Mouse (Mus musculus) hindbrain, postnatal 0 days (tissue): ENCODE results near the gene Tmc7. TPM values are rescaled to one million over a fixed set of nuclear protein-coding genes. Genes with fewer than 3 reads are reported as not detected.

Source experiments
- ATAC-seq: fragments of 200-750 bp; cut with Nextera tagmentation; 2 replicates; pipeline ENCODE4 v1.8.0; 2017; ENCODE audit warnings: mild to moderate bottlenecking, moderate TSS enrichment, moderate library complexity
- DNase-seq: peaks from one replicate; pipeline ENCODE4 v3.0.0-alpha.2; 2015; ENCODE audit warnings: low spot score
- H3K27ac ChIP-seq: fragments of 300-500 bp; sonication (generic); 2 replicates; pipeline ENCODE4 v1.5.1; 2014; ENCODE audit warnings: mild to moderate bottlenecking
- H3K27me3 ChIP-seq: fragments of 300-500 bp; sonication (generic); 2 replicates; pipeline ENCODE4 v1.6.1; 2014; ENCODE audit warnings: low read length, mixed read lengths; ENCODE audit not compliant: insufficient read depth
- H3K36me3 ChIP-seq: fragments of 300-500 bp; sonication (generic); 2 replicates; pipeline ENCODE4 v1.6.1; 2014; ENCODE audit warnings: low read length, mixed read lengths; ENCODE audit not compliant: insufficient read depth
- H3K4me1 ChIP-seq: fragments of 300-500 bp; sonication (generic); 2 replicates; pipeline ENCODE4 v1.6.1; 2014; ENCODE audit warnings: antibody characterized with exemption, low read length, mixed read lengths; ENCODE audit not compliant: insufficient read depth
- H3K4me2 ChIP-seq: fragments of 300-500 bp; sonication (generic); 2 replicates; pipeline ENCODE4 v1.6.1; 2014; ENCODE audit warnings: low read depth, mild to moderate bottlenecking, low read length, moderate library complexity, mixed read lengths
- H3K4me3 ChIP-seq: fragments of 300-500 bp; sonication (generic); 2 replicates; pipeline ENCODE4 v1.5.1; 2014; ENCODE audit warnings: low read length
- H3K9ac ChIP-seq: fragments of 300-500 bp; sonication (generic); replicated peaks from 2 replicates; pipeline ENCODE4 v1.6.1; 2014; ENCODE audit warnings: mild to moderate bottlenecking, low read length, moderate library complexity, mixed read lengths
- H3K9me3 ChIP-seq: fragments of 300-500 bp; sonication (generic); 2 replicates; pipeline ENCODE4 v1.6.1; 2016; ENCODE audit warnings: low read length, mixed read lengths
- CTCF ChIP-seq: IDR thresholded peaks from 2 replicates; pipeline ENCODE4 v1.5.1; 2016; ENCODE audit warnings: antibody characterized with exemption, control low read depth, low read depth
- WGBS: fragments of 180-500 bp; shearing (Covaris S2); extraction: QIAGEN DNeasy Blood & Tissue Kit; methylation state at CpG from one replicate; pipeline ENCODE4 v1.1.7; 2014; 5-methylcytosine and 5-hydroxymethylcytosine counted together
- polyA plus RNA-seq: library from polyadenylated mRNA; unstranded; fragments of >200 nt; fragmentation: Nextera tagmentation; extraction: Ambion mirVana; gene quantifications from 2 replicates; pipeline ENCODE4 v1.2.1, GENCODE M21; 2015
- total RNA-seq: library from RNA; depleted of rRNA; stranded (reverse); fragments of >200 nt; gene quantifications from 2 replicates; pipeline ENCODE4 v1.2.3, GENCODE M21; 2014

The Tmc7 gene
- total and polyA plus RNA-seq, 2 experiments from 2014 or later, result 5.3 to 11.8 TPM

- ATAC-seq (peak; percentile 80), DNase-seq (peak; percentile 73)
- H3K4me1 ChIP-seq, result no peaks in the 10 kb centered on the region
- no peak overlapping the region for H3K4me3 ChIP-seq
- H3K27me3 ChIP-seq, result no peaks in the 10 kb centered on the region
- H3K4me2 ChIP-seq, result no peak overlapping the region
- peak; percentile 91 for TF ChIP-seq CTCF
- no peaks in the 10 kb centered on the region for H3K9me3 ChIP-seq
- no peak overlapping the region for H3K9ac ChIP-seq
- 2% methylated on average over 18 of the region's 18 CpGs for WGBS
- no peaks in the 10 kb centered on the region for H3K36me3 ChIP-seq
- no peak overlapping the region for H3K27ac ChIP-seq
These were observed 65.8 kb downstream of the Tmc7 start for GRCm38 (mm10) chr7:118518687-118519086.

- WGBS, result 72% methylated on average over 2 of the region's 2 CpGs
These were observed 66.7 kb downstream of the Tmc7 start for GRCm38 (mm10) chr7:118517819-118518218.

GRCm38 (mm10) chr7:118508556-118508955, 76.0 kb downstream of the Tmc7 start:
- Histone ChIP-seq H3K4me3 (no peak overlapping the region), H3K9me3 (no peaks in the 10 kb centered on the region), H3K36me3 (no peaks in the 10 kb centered on the region), H3K27me3 (no peaks in the 10 kb centered on the region), H3K9ac (no peak overlapping the region), H3K4me1 (no peaks in the 10 kb centered on the region), H3K4me2 (no peak overlapping the region), H3K27ac (no peak overlapping the region)
- DNase-seq (no peak), ATAC-seq (no peak)
- 74% methylated on average over 7 of the region's 7 CpGs for WGBS
- no peak for TF ChIP-seq CTCF

More at GRCm38 (mm10) chr7:118517819-118518218, 66.7 kb downstream of the Tmc7 start:
- Histone ChIP-seq H3K9ac (no peak overlapping the region), H3K4me3 (no peak overlapping the region), H3K4me2 (no peak overlapping the region), H3K27ac (no peak overlapping the region), H3K4me1 (no peaks in the 10 kb centered on the region), H3K36me3 (no peaks in the 10 kb centered on the region), H3K9me3 (no peaks in the 10 kb centered on the region), H3K27me3 (no peaks in the 10 kb centered on the region)
- peak; percentile 50; the same call in 1 of the 2 replicates for ATAC-seq
- TF ChIP-seq CTCF, result peak; percentile 57
- peak; percentile 15 for DNase-seq

GRCm38 (mm10) chr7:118503844-118504243, 80.7 kb downstream of the Tmc7 start:
- Histone ChIP-seq H3K27me3 (no peaks in the 10 kb centered on the region), H3K4me1 (no peaks in the 10 kb centered on the region), H3K4me2 (no peak overlapping the region), H3K9ac (no peak overlapping the region), H3K27ac (no peak overlapping the region), H3K36me3 (no peaks in the 10 kb centered on the region), H3K9me3 (no peaks in the 10 kb centered on the region), H3K4me3 (no peak overlapping the region)
- no peak for DNase-seq
- 66% methylated on average over 4 of the region's 4 CpGs for WGBS
- no peak for ATAC-seq
- TF ChIP-seq CTCF, result no peak

GRCm38 (mm10) chr7:118502333-118502732, 82.2 kb downstream of the Tmc7 start:
- Histone ChIP-seq H3K36me3 (no peaks in the 10 kb centered on the region), H3K27ac (no peak overlapping the region), H3K9ac (no peak overlapping the region), H3K27me3 (no peaks in the 10 kb centered on the region), H3K4me1 (no peaks in the 10 kb centered on the region), H3K4me2 (peak overlapping the region; percentile 22; the same call in 1 of the 2 replicates), H3K4me3 (no peak overlapping the region), H3K9me3 (no peaks in the 10 kb centered on the region)
- ATAC-seq (peak; percentile 56), DNase-seq (peak; percentile 8)
- TF ChIP-seq CTCF, result no peak
- 52% methylated on average over 8 of the region's 8 CpGs for WGBS

- no peaks in the 10 kb centered on the region for H3K9me3 ChIP-seq
- ATAC-seq (no peak), DNase-seq (no peak)
- H3K36me3 ChIP-seq, result no peaks in the 10 kb centered on the region
- no peak overlapping the region for H3K4me2 ChIP-seq
- H3K4me3 ChIP-seq, result no peak overlapping the region
- no peaks in the 10 kb centered on the region for H3K27me3 ChIP-seq
- H3K9ac ChIP-seq, result no peak overlapping the region
- TF ChIP-seq CTCF, result no peak
- H3K4me1 ChIP-seq, result no peaks in the 10 kb centered on the region
- WGBS, result 79% methylated on average over 7 of the region's 7 CpGs
- H3K27ac ChIP-seq, result no peak overlapping the region
These were observed 84.6 kb downstream of the Tmc7 start for GRCm38 (mm10) chr7:118499784-118500435.

GRCm38 (mm10) chr7:118498984-118499783, 85.4 kb downstream of the Tmc7 start:
- H3K9ac ChIP-seq, result no peak overlapping the region
- ATAC-seq, result no peak
- WGBS, result 89% methylated on average over 12 of the region's 12 CpGs

More at GRCm38 (mm10) chr7:118498984-118499783, 85.4 kb downstream of the Tmc7 start:
- Histone ChIP-seq H3K27ac (no peak overlapping the region), H3K9me3 (no peaks in the 10 kb centered on the region), H3K27me3 (no peaks in the 10 kb centered on the region), H3K36me3 (no peaks in the 10 kb centered on the region), H3K4me2 (no peak overlapping the region), H3K4me1 (no peaks in the 10 kb centered on the region), H3K4me3 (no peak overlapping the region)
- DNase-seq, result no peak
- no peak for TF ChIP-seq CTCF
